Mouse (Mus musculus) thymus, postnatal 0 days (tissue): Measurements from ENCODE around the gene Lfng. TPM values are rescaled to one million over a fixed set of nuclear protein-coding genes. Genes with fewer than 3 reads are reported as not detected.

Experiments
- DNase-seq: peaks from one replicate; pipeline ENCODE4 v3.0.0-alpha.2; 2015; ENCODE audit warnings: low spot score
- polyA plus RNA-seq: library from polyadenylated mRNA; unstranded; fragments of >200 nt; fragmentation: Nextera tagmentation; extraction: Ambion mirVana; gene quantifications from 2 replicates; pipeline ENCODE4 v1.2.1, GENCODE M21; 2015

The Lfng gene
- polyA plus RNA-seq, 1 experiment from 2014 or later = 13.3 TPM

- no peak for DNase-seq
Measured at GRCm38 (mm10) chr5:140615321-140616109, 8.4 kb downstream of the Lfng start.

- DNase-seq = peak; percentile 20
Measured at GRCm38 (mm10) chr5:140616110-140616503, 9.0 kb downstream of the Lfng start.

GRCm38 (mm10) chr5:140616691-140617090 lies 9.6 kb downstream of the Lfng start:
- DNase-seq = peak; percentile 68

GRCm38 (mm10) chr5:140617714-140618113 lies 10.6 kb downstream of the Lfng start:
- DNase-seq = peak; percentile 73

- peak; percentile 84 for DNase-seq
Measured at GRCm38 (mm10) chr5:140619151-140619771, 12.1 kb downstream of the Lfng start.

GRCm38 (mm10) chr5:140619895-140620736 lies 13.0 kb downstream of the Lfng start:
- no peak for DNase-seq

GRCm38 (mm10) chr5:140621092-140621491 lies 14.0 kb downstream of the Lfng start:
- no peak for DNase-seq

GRCm38 (mm10) chr5:140621517-140621916 lies 14.4 kb downstream of the Lfng start:
- DNase-seq = no peak

- DNase-seq = no peak
Measured at GRCm38 (mm10) chr5:140622978-140623670, 16.0 kb downstream of the Lfng start.

- no peak for DNase-seq
Measured at GRCm38 (mm10) chr5:140623791-140624190, 16.7 kb downstream of the Lfng start.

GRCm38 (mm10) chr5:140624238-140624637 lies 17.1 kb downstream of the Lfng start:
- DNase-seq = no peak

GRCm38 (mm10) chr5:140624961-140625360 lies 17.8 kb downstream of the Lfng start:
- no peak for DNase-seq

- DNase-seq = no peak
Measured at GRCm38 (mm10) chr5:140627580-140627979, 20.5 kb downstream of the Lfng start.

GRCm38 (mm10) chr5:140628995-140629394 lies 21.9 kb downstream of the Lfng start:
- peak; percentile 51 for DNase-seq

- no peak for DNase-seq
Measured at GRCm38 (mm10) chr5:140633432-140633831, 26.3 kb downstream of the Lfng start.

GRCm38 (mm10) chr5:140634798-140635722 lies 27.9 kb downstream of the Lfng start:
- DNase-seq = no peak

- peak; percentile 62 for DNase-seq
Measured at GRCm38 (mm10) chr5:140636316-140637057, 29.4 kb downstream of the Lfng start.

- no peak for DNase-seq
Measured at GRCm38 (mm10) chr5:140637058-140637410, 29.9 kb downstream of the Lfng start.

- no peak for DNase-seq
Measured at GRCm38 (mm10) chr5:140637989-140638388, 30.9 kb downstream of the Lfng start.

- DNase-seq = no peak
Measured at GRCm38 (mm10) chr5:140638484-140638883, 31.4 kb downstream of the Lfng start.
